Mouse (Mus musculus) gastrocnemius, adult 2 months (tissue): ENCODE results near the gene Igf1. TPM values are rescaled to one million over a fixed set of nuclear protein-coding genes. Genes with fewer than 3 reads are reported as not detected.

Source experiments
- DNase-seq: peaks from one replicate; pipeline ENCODE4 v3.0.0; 2022
- H3K27ac ChIP-seq: fragments of 200-600 bp; 2 replicates; pipeline ENCODE4 v1.8.1; 2022; ENCODE audit warnings: mild to moderate bottlenecking
- H3K4me3 ChIP-seq: fragments of 200-600 bp; 2 replicates; pipeline ENCODE4 v1.8.1; 2022; ENCODE audit warnings: mild to moderate bottlenecking, moderate library complexity
- CTCF ChIP-seq: fragments of 200-600 bp; IDR thresholded peaks from 2 replicates; pipeline ENCODE4 v1.8.1; 2022; ENCODE audit warnings: antibody characterized with exemption, mild to moderate bottlenecking, moderate library complexity
- intact Hi-C: fragments of 180-260 bp; cut with DNase I; formaldehyde crosslinking; loops from one replicate; pipeline ENCODE4 v1.15.1; 2025
- total RNA-seq, 2 experiments: library from RNA; stranded (reverse); gene quantifications; 2 replicates each; pipeline ENCODE4 v1.2.3; 2021

The Igf1 gene
- total RNA-seq, 2 experiments from 2014 or later, result 17.9 to 18.9 TPM

DNA sequence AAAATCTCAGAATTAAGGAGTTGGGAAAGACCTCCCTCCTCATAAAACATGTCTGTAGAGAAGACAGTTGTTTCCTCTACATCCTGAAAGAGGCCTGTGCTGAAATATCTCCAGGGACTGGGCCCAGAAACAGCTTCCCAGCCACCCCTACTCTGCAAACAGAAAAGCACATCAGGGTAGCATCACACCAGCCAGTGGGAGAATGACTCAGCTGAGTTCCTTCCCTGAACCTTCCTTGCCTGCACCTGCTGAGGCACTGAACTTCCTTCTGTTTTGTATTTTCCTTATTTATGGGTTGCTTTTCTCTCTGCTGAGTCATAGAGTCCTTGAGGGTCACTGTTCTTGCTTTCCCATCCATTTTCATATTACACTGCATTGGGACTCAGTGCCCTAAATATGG lies 31.8 kb downstream of the Igf1 start:
- intact Hi-C loops, result no loop called here
- H3K4me3 ChIP-seq, result no peak overlapping the region
- no peak overlapping the region for H3K27ac ChIP-seq
- no peak for DNase-seq
- no peak for TF ChIP-seq CTCF

DNA sequence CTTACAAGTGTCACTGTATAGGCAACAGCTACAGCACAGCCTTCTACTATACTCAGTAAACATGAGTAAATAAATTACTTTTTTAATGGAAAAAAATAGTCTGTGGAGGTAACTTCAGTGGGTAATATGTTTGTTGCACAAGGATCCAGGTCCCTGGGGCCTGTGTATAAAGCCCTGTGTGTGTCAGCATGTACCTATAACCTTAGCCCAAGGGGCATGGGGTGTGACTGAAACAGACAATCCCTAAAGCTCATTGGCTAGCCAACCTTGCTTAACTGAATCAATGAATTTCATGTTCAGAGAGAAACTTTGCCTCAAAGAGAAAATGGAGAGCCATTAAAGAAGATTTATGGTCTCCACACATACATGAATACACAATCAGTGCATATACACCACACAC lies 34.2 kb downstream of the Igf1 start:
- no peak overlapping the region for H3K4me3 ChIP-seq
- no peak for TF ChIP-seq CTCF
- no peak for DNase-seq
- no peak overlapping the region for H3K27ac ChIP-seq
- intact Hi-C loops, result no loop called here

DNA sequence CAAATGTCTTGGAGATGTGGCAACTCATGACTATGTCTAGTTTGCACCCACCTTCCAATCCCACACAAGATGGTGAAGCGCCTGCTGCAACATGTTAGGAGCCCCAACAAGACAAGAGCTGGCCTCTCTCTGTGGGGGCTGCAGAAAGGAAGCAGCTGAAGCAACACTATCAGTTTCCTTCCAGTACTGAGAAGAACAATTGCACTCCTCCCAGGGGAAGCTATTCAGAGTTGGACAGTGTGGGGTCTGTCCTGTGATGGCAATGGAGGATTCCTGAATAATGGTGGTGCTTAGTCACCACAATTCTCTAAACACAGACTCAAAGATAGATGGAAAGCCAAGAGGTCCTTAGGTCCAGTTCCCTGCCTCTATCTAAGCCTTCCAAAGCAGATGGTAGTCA lies 35.2 kb downstream of the Igf1 start:
- no peak overlapping the region for H3K27ac ChIP-seq
- H3K4me3 ChIP-seq, result no peak overlapping the region
- no peak for DNase-seq
- intact Hi-C loops, result no loop called here
- no peak for TF ChIP-seq CTCF

DNA sequence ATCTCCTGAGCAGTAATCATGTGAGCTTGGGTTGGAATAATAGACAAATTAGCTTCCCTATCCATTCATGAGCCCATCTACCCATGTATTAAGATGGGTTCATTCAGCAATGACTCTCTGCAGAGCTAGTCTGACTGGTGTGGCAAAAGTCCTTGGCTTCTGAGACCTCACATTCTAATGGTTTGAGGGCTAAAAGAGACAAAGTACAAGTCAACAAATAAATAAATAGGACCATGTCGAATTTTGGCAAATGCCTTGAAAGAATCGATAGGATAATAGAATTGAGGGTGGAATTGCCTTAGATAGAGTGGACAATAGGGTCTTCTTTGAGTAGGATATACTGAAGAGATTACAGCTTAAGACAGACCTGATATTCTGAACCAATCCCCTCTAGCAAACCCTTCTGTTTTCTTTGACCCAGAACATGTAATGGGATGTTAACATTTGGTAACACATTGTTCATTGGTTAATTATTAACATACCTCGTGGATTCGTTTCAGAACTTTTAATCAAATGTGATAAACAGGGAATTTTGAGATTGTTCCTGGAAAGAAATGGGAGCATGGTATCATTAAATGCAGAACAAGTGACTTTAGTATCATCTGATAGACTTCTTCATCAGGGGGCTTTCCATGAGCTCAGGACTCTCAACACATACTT lies 36.5 kb downstream of the Igf1 start:
- intact Hi-C loops, result no loop called here
- Histone ChIP-seq H3K27ac (no peak overlapping the region), H3K4me3 (no peak overlapping the region)
- no peak for TF ChIP-seq CTCF
- no peak for DNase-seq

DNA sequence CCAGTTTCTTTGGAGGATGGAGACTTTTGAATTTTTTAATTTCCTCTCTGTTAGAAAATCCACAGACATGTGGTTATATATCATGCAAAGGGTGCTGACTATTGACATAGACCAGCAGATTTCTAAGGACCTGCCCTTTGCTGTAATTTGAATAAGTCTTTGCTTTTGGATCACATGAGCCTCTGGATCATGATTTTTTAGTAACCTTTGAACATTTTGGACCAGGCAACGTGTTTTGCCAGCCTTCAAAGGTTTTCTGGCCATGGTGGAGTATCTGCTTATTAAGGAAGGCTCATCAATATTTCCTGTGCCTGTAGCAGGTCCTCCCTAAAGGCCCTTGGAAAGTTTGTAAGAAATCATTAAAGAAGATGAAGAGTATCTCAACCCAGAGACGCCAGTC lies 37.3 kb downstream of the Igf1 start:
- no peak overlapping the region for H3K27ac ChIP-seq
- intact Hi-C loops, result no loop called here
- TF ChIP-seq CTCF, result no peak
- no peak for DNase-seq
- H3K4me3 ChIP-seq, result no peak overlapping the region

DNA sequence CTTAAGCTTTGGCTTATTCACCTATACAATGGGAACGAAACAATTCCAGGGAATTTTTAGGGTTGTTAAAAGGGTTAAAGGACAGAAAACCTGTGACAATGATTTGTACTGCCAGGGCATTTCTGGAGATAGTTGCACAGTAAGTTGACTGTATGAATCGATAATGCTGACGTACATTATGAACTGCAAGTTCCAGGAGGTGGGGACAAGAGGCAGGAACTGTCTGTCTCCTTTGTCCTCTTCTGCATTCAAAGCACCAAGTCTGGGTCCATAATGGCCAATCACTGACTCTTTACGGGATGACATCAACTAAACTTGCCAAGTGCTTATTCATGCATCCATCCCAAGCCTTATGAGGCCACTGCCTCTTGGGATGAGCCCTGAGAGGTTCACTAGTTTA lies 39.3 kb downstream of the Igf1 start:
- intact Hi-C loops, result no loop called here

DNA sequence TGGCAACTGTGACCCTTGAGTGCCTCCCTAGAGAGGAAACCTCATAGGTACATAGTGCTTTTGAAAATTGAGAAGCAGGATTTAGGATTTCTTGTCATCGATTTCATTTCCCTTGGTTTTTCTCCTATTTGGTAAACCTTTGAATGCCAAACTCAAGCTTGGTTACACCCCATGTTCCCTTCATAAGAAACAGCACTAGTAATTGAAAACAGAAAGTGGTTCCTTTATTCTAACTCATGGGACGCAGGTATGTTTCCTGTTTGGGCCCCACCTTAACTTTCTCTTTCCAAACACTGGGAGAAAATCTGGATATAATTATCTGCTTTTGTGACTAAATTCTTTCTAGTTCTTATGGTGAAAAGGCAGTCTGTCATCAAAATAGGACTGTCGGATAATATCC lies 40.8 kb downstream of the Igf1 start:
- no peak for TF ChIP-seq CTCF
- intact Hi-C loops, result no loop called here
- Histone ChIP-seq H3K4me3 (no peak overlapping the region), H3K27ac (no peak overlapping the region)
- no peak for DNase-seq

More for the DNA sequence above, 39.3 kb downstream of the Igf1 start:
- TF ChIP-seq CTCF, result no peak
- Histone ChIP-seq H3K4me3 (no peak overlapping the region), H3K27ac (no peak overlapping the region)
- no peak for DNase-seq

DNA sequence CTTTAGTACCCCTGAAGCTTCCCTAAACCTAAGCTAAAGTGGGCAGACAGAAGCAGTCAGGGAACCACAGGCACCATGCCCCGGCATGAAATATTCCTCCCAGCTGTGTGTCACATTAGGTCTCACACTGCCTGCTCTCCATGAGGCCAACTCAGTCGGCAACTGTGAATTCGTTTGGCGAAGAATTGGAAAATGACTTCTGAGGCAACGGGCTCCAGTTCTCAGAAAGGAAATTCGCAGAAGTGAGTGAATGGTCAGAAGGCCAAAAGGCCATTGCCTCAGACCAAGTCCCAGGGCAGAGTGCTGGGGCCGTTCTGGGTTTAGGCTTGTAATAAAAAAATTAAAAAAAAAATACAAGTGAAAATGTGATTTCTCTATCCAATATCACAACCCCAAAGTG lies 43.9 kb downstream of the Igf1 start:
- intact Hi-C loops, result no loop called here
- Histone ChIP-seq H3K27ac (peak overlapping the region; percentile 71), H3K4me3 (no peak overlapping the region)
- no peak for TF ChIP-seq CTCF
- peak; percentile 64 for DNase-seq

DNA sequence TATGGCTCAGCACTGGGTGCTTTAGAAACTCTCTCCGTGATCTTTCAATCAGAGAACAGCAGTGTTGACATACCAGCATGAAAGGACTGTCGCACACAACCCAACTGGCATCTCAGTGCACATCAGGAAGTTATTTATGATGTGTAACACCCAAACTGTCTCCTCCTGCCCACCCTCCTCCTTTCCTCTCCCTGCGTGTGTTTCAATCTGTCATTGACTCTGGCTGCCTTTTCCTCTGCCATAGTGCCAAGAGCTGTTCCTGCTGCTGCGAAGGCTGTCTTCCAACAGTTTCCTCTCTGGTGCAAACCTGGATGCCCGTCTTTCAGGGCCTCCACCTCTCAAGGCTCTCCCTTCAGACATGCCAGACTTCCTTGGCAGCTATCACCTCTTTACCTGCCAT lies 46.3 kb downstream of the Igf1 start:
- H3K27ac ChIP-seq, result peak overlapping the region; percentile 17; the same call in 1 of the 2 replicates
- DNase-seq, result no peak

DNA sequence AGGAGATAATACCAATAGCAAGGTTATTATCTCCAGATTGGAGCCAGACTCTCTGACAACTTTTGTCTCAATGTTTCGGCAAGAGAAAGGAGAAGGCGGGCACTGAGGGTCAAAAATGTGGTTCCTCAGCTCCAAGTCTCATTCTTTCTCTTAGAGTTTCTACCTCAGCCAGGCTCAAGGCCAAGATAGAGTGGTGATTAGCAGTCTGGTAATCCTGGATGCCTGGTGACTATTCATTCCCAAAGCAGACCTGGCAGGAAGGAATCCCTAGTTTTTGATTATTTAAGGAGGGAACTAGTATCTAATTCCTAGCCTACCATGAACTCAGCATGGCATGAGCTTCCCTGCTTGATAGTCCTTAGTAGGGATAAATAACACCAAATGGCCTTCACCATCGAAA lies 47.0 kb downstream of the Igf1 start:
- intact Hi-C loops, result no loop called here
- no peak overlapping the region for H3K4me3 ChIP-seq
- H3K27ac ChIP-seq, result no peak overlapping the region
- no peak for DNase-seq
- TF ChIP-seq CTCF, result no peak

More for the DNA sequence above, 46.3 kb downstream of the Igf1 start:
- H3K4me3 ChIP-seq, result no peak overlapping the region
- TF ChIP-seq CTCF, result no peak
- intact Hi-C loops, result no loop called here

DNA sequence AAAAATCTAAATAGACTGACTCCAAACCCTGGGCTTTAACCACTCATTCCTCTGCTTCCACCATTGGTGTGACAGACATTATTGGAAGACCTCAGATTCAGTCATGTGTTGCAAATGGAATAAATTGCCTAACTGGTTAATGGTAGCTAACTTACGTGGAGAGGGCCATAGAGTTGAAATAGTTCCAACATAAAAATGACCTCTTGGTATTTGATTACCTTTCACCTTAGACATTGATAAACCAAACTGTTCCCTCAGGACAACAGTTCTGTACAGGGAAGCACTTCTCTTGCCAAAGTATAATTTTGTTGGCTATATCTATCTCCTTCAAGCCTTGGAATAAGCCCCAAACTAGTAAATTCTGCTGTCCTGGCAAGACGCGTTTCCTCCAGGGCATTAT lies 48.1 kb downstream of the Igf1 start:
- TF ChIP-seq CTCF, result no peak
- intact Hi-C loops, result no loop called here
- Histone ChIP-seq H3K27ac (no peak overlapping the region), H3K4me3 (no peak overlapping the region)
- DNase-seq, result no peak

DNA sequence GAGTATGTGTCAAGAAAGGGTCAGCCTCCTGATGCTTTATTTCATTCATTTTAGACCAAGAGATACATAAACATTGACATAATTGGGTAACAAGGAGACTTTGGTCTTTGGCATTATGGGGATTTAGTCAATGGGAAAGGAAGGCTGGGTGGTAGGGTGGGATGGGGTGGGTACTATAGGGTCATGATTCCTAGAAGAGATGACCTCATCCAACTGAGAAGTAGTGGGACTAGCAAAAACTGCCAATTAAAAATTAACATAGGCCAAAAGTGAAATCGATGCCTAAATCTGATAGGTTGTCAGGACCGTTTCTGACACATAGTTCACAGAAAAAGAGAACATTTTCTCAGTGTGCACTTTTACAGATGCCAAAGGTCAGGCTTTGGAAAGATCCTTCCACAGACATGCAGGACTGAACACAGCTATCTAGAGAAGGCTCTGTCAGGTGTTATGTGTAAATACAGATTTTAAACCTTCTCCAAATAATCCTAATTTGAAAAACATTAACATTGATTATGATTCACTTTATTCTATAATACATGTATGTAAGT lies 48.8 kb downstream of the Igf1 start:
- no peak for DNase-seq
- TF ChIP-seq CTCF, result no peak
- Histone ChIP-seq H3K27ac (no peak overlapping the region), H3K4me3 (no peak overlapping the region)
- intact Hi-C loops, result no loop called here

DNA sequence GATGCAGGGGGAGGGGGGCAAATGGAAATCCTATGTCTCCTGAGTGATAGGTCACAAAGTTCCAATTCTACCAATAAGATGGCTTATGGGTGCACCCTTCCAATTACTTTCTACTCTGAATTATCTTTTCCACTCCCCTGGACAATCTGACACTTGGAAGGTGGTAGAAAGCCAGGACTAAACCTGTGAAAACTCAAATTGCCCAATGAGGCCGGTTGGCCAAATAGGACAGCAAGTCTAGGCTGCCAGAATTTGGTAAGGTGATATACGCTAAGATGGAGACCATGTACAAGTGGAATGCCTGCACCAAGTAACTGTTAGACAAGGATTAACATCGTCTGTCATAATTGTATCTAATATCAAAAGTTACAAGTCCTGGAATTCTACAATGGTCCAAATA lies 55.8 kb downstream of the Igf1 start:
- no peak for DNase-seq
- Histone ChIP-seq H3K4me3 (no peak overlapping the region), H3K27ac (no peak overlapping the region)
- intact Hi-C loops, result no loop called here
- TF ChIP-seq CTCF, result no peak

DNA sequence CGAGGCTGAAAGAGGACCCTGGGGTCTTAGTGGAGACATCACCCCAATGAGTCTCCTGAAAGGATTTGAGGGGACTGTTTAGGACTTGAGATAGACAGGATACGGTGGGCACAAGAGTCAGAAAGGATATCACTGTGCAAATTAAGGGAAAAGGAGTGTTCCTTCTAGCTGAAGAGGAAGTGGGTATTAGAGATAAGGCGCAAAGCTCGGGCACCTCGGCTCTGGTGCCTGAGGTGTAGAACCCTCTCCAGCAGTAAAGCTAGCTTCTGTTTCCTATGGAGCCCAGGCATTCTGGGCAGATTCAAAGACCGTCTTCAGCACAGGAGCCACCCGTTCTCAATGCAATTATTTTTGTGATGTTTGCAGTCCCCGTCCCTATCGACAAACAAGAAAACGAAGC lies 56.9 kb downstream of the Igf1 start:
- intact Hi-C loops, result no loop called here
- Histone ChIP-seq H3K4me3 (no peak overlapping the region), H3K27ac (no peak overlapping the region)
- no peak for DNase-seq
- no peak for TF ChIP-seq CTCF
